Mouse (Mus musculus) hematopoietic stem cell, adult 5-6 weeks (primary cell): ENCODE data around the gene Ppp1cc. TPM values are rescaled to one million over a fixed set of nuclear protein-coding genes. Genes with fewer than 3 reads are reported as not detected.

Experiments used
- ATAC-seq, 2 experiments: fragments of 125-278 bp in 1 of 2; replicated peaks in 1 of 2; 2 replicates each; pipeline ENCODE4 v1.8.0; 2016 to 2017; ENCODE audit warnings: inconsistent platforms in 2 of 2, mild to moderate bottlenecking in 2 of 2, moderate number of reproducible peaks in 2 of 2, low read depth in 1 of 2, moderate TSS enrichment in 1 of 2; ENCODE audit not compliant: low FRiP score in 2 of 2, poor library complexity in 2 of 2, severe bottlenecking in 2 of 2, insufficient read depth in 1 of 2, low TSS enrichment in 1 of 2
- total RNA-seq: library from RNA; stranded (forward); fragments of 172-1452, 232-1000 nt; gene quantifications from 2 replicates; pipeline ENCODE4 v1.2.3, GENCODE M21; 2017

Ppp1cc gene
- 202 and 213 TPM in 2 replicates for total RNA-seq

DNA sequence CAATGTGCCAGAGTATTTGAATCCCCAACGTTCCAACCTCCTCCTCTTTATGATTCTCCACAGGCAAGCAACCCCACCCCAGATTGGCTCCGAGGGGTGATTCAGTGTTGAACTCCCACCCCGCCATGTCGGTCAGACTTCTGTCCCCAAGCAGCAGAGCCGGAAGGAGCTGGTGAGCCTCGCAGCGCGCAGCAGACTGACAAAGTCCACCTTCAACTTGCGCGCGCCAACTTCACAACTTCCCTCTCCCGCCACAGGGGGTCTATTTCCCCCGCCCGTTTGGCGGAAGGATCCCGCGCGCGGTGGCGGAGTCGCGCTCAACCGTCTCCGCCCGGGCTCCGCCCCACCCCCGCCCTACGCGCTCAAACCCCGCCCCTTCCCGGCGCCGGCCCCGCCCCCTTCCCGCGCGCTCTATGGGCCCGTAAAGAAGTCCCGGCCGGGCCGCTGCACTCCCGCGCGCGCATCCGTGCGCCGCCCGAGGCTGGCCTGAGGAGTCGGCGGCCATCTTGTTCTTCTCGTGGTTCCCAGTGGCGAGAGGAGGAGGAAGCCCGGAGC, at the start of gene Ppp1cc:
Ppp1cc (plus strand) TSS at position 452 of the 555 bp plus-strand sequence.
- ATAC-seq: peak; percentile 84 to 90

DNA sequence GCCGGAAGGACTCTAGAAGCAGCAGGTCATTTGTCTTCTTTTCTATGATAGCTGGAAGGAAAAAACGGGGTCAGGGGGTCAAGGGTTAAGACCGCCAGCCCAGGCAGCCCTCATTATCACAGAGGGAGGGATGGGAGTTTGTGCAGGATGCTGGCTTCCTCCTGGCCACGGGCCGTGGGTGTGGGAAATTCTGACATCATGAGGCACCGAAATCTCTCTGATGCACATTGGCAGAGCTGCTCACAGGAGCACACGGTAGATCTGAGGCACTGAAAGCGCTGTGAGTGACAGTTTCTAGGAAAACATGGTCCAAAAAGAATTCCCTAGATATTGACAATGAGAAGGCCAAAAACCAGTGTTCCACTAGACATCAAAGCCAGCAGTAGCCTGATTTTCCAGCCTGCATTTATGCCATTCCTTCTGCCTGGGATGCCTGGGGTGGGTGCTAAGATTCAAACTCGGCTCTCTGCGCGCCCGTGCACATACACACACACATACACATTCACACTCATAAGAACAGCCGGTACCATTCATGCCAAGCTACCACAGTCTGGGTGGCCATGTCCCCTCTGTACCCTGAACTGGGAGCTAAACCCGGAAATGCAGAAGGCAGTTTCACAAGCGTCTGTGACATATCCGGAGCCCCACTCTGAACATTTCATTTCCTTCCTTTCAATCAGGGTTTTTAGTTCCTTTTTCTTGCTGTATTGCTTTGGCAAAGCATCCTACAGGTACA, 48.6 kb upstream of the Ppp1cc start:
- peak; percentile 52 to 63; a peak in 2 of 4 replicates for ATAC-seq

GRCm38 (mm10) chr5:122110625-122111024, 47.5 kb upstream of the Ppp1cc start:
- ATAC-seq: no peak

GRCm38 (mm10) chr5:122111091-122111932, 46.8 kb upstream of the Ppp1cc start:
- no peak for ATAC-seq

GRCm38 (mm10) chr5:122111933-122112248, 46.2 kb upstream of the Ppp1cc start:
- no peak for ATAC-seq

DNA sequence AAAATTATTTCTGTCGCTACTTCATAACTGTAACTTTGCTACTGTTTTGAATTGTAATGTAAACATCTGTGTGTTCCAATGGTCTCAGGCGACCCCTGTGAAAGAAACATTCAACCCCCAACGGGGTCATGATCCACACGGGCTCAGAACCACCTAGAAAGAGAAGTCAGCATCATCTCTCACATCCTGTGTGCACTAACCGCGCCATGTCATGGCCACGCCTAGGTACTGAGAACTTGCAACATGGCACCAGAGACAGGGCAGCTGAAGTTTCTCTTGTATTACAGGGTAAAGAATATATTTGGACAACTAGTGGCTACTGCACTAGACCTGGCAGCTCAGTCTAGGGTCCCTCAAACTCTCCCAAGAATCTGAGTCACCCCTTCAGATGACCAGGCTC, 44.6 kb upstream of the Ppp1cc start:
- peak in 1 of 2 experiments; percentile 27; a peak in 1 of 4 replicates for ATAC-seq

DNA sequence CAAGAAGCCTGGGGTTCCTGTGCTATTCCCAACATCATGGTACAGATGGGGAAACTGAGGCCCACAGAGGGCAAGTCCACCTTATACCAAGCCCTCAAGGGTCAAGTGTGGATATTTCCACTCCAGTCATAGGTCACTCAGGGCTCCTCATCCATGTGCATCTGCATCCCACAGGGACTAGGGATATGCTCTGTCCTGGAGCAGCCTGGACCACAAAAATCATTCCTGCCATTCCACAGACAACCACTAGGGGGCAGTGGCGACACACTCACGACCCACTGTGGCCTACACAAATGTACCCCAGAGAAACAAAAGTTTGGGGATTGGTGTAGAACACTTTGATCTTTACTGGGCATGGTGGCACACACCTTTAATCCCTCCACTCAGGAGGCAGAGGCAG, 43.9 kb upstream of the Ppp1cc start:
- peak; percentile 51 to 71; a peak in 3 of 4 replicates for ATAC-seq

GRCm38 (mm10) chr5:122115266-122115763, 42.8 kb upstream of the Ppp1cc start:
- ATAC-seq: no peak

GRCm38 (mm10) chr5:122116243-122116642, 41.8 kb upstream of the Ppp1cc start:
- no peak for ATAC-seq

GRCm38 (mm10) chr5:122125211-122125760, 32.8 kb upstream of the Ppp1cc start:
- no peak for ATAC-seq

DNA sequence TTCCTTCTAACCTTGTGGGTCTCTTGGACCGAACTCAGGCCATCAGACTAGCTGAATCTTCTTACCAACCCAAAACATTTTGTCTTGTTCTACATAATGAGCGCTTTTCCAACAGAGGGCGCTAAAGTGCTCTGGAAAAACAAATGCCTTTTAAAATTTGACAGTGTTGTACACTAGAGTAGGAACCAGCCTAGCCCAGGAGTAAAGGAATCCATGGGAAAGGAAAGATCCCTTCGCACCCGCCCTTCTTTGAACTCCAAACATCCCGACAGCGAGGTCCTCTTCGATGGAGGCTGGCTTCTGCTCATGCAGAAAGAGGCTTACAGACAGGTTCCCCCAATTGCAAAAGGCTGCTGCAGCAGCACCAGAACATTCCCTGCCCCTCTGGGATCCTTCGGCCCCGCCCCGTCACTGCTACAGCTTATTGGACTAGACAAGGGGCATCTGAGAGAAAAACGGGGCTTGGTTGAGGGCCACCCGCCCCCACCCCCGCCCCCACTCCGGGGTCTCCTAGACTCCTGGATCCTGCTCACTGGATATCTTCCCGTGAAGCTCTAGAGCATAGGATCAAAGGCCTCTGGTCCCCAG, 28.9 kb upstream of the Ppp1cc start:
- ATAC-seq: 0 out of 4 replicates have a peak, but pooled peaks of 1 of the 2 experiments have one; percentile 16

- ATAC-seq: no peak
These were observed 27.6 kb upstream of the Ppp1cc start for GRCm38 (mm10) chr5:122130341-122130998.

- peak; percentile 71 to 80 for ATAC-seq
These were observed 26.7 kb upstream of the Ppp1cc start for GRCm38 (mm10) chr5:122131076-122132051.

DNA sequence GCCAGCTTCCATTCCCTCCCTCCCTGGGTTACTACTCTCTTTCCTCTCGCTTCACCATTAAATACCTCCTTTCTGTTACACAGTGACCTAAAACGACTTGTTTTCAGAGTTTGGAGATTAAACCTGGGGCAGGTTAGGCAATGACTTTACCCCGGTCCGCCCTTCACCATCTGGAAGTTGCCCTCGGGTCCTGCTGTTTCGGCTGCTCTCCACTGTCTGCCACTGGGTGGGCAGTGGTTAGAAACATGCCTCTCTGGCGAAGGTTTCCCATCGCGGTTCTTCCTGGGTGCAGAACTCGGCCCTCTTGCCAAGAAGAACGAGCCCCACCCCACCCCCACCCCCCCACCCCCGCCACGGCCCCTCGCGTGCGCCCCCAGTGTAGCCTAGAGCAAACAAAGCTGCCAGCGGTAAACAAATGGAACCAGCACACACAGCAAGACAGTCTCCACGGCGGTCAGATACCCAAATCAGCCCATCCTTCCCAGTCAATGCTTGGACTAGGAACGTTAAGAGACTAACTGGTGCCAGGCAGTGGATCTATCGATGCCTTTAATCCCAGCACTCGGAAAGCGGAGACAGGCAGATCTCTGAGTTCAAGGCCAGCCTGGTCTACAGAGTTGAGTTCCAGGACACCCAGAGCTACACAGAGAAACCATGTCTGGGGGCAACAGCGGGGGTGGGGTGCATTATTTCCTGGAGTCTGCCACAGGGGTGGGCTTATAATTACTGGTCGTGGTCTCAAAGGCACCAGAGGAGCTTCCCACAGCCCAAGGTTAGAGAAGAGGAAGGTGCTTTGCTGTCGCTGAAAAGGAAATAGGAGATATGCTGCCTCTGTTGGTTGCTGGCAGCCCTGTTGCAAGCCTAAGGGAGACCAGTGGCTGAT, 25.7 kb upstream of the Ppp1cc start:
- ATAC-seq: no peak

DNA sequence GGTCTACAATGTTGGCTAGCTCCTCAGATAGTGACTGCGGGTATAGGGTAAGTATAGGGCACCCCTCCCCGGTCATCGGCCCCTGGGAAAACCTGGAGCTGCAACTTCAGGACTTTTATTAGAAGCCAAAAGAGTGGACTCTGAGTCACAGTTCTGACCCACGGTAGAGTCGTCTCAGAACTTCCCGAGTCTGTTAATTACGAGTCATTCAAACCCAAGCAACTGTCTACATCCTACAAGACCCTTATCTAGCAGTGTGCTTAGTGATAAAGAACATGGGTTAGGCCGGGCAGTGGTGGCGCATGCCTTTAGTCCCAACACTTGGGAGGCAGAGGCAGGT, 25.1 kb upstream of the Ppp1cc start:
- no peak for ATAC-seq
